Mouse (Mus musculus): ENCODE data around the gene Sirt3. TPM values are rescaled to one million over a fixed set of nuclear protein-coding genes. Genes with fewer than 3 reads are reported as not detected.

The Sirt3 gene
- polyA plus RNA-seq, 2 experiments: 14.0 to 14.7 TPM

DNA sequence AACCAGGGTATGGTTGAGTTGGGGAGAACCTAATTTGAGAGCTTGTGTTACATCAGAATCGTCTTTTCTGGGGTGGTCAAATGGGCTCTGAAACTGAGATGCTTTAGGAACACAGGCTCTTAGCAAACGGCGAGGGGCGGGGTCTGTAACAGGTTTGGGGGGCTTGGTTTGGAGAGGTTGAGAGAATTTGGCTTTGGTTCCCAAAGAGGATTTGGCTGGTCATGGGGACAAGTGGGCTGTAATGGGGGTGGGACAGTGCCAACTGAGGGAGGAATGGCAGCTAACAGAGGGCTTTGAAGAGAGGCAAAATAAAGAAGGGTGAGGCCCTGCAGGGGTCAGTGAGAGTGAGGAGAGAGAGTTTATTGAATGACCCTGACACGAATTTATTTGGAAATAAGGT lies 42.6 kb downstream of the Sirt3 start:
- WGBS (ENCODE audit: insufficient replicate concordance): 53% methylated on average over 5 of the region's 5 CpGs
- no peaks in the 10 kb centered on the region for H3K36me3 ChIP-seq (replicated peaks; ENCODE audit: control insufficient read depth, insufficient read depth, low read depth)
- no peak overlapping the region for H3K4me2 ChIP-seq (ENCODE audit: low read depth)
- no peak overlapping the region for H3K27ac ChIP-seq
- no peaks in the 10 kb centered on the region; the same call in 1 of the 2 replicates for H3K27me3 ChIP-seq (ENCODE audit: control insufficient read depth, insufficient read depth, low read length)
- no peak for DNase-seq (ENCODE audit: low read depth in 3 of 3, low spot score in 3 of 3)
- no peaks in the 10 kb centered on the region for H3K9me3 ChIP-seq (ENCODE audit: control insufficient read depth, low read length)
- no peak for ATAC-seq (ENCODE audit: insufficient read depth)
- H3K9ac ChIP-seq (replicated peaks): no peak overlapping the region
- H3K4me1 ChIP-seq (replicated peaks; ENCODE audit: control insufficient read depth in 2 of 2, insufficient read depth in 2 of 2, low read length in 1 of 2): peaks cover 0 to 3% of the 10 kb centered on the region in 2 experiments; a peak in 1 of 4 replicates
- TF ChIP-seq CTCF (IDR thresholded peaks at IDR 0.05; ENCODE audit: low read depth) (no peak), EP300 (IDR thresholded peaks at IDR 0.05; ENCODE audit: low read depth) (no peak)
- H3K4me3 ChIP-seq (ENCODE audit: insufficient read depth in 1 of 2, low read depth in 2 of 2, low read length in 2 of 2): no peak overlapping the region

DNA sequence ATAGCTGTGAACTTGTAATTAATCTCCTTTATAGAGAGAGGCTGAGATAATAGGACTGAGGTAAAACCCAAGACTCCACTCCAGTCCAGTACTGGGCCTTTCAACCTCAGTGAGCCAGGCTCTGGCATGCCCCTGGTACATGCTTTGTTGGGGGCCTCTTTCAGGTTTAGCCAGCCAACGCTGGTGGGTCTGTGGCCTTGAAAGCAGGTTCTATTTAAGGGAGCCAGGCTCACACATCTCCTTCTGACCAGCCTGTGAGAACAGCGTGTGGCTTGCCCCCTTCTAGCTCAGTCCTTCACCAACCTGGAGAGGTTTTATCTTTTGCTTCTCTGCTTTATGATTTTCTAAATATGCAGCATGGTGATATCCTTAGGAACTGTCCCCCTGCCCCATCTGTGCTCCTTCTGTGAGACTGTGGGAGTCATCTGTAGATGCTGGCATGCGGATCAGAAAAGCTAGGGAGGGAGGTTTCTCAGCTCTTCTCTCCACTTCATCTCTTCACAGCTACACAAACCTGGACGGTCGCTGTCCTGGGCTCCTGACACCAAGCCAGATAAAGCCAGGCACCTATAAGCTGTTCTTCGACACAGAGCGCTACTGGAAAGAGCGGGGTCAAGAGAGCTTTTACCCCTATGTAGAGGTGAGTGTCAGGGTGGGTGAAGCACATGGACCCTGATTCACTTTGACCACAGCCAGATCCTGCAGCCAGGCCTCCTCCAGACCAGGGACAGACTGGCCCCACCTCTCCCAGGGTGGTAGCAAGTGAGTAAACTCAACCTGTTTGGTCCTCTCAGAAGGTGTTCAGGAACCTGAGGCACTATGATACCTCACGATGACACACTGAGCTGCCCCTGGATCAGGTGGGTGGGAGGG lies 45.6 kb downstream of the Sirt3 start:
- TF ChIP-seq CTCF (IDR thresholded peaks at IDR 0.05; ENCODE audit: low read depth): no peak
- no peak for TF ChIP-seq EP300 (IDR thresholded peaks at IDR 0.05; ENCODE audit: low read depth)
- H3K4me2 ChIP-seq (ENCODE audit: low read depth): no peak overlapping the region
- H3K27ac ChIP-seq: no peak overlapping the region
- DNase-seq (ENCODE audit: low read depth in 3 of 3, low spot score in 3 of 3): no peak
- peaks cover 0 to 3% of the 10 kb centered on the region in 2 experiments; a peak in 1 of 4 replicates for H3K4me1 ChIP-seq (replicated peaks; ENCODE audit: control insufficient read depth in 2 of 2, insufficient read depth in 2 of 2, low read length in 1 of 2)
- H3K36me3 ChIP-seq (replicated peaks; ENCODE audit: control insufficient read depth, insufficient read depth, low read depth): no peaks in the 10 kb centered on the region
- no peaks in the 10 kb centered on the region for H3K9me3 ChIP-seq (ENCODE audit: control insufficient read depth, low read length)
- no peaks in the 10 kb centered on the region; the same call in 1 of the 2 replicates for H3K27me3 ChIP-seq (ENCODE audit: control insufficient read depth, insufficient read depth, low read length)
- H3K9ac ChIP-seq (replicated peaks): no peak overlapping the region
- 59% methylated on average over 9 of the region's 9 CpGs for whole genome bisulfite sequencing (ENCODE audit: insufficient replicate concordance)
- no peak for ATAC-seq (ENCODE audit: insufficient read depth)
- H3K4me3 ChIP-seq (ENCODE audit: insufficient read depth in 1 of 2, low read depth in 2 of 2, low read length in 2 of 2): no peak overlapping the region

DNA sequence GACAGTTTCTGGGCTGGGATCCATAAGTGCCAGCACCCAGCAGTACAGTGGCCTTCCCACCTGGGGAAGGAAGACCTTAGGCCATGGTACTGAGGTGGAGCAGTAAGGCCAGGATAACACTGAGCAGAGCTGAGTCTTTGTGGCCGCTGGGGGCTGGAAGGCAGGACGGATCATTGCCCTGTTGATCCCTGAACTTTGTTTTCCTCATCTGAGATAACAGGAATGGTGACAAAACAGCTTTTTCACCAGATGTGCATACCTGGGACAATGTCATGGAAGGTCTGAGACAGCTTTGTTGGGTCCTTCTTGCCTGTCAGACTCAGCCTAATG lies 46.4 kb downstream of the Sirt3 start:
- ATAC-seq (ENCODE audit: insufficient read depth): peak; percentile 45; the same call in 1 of the 2 replicates
- Histone ChIP-seq H3K36me3 (replicated peaks; ENCODE audit: control insufficient read depth, insufficient read depth, low read depth) (no peaks in the 10 kb centered on the region), H3K9ac (replicated peaks) (no peak overlapping the region), H3K27ac (no peak overlapping the region), H3K9me3 (ENCODE audit: control insufficient read depth, low read length) (no peaks in the 10 kb centered on the region), H3K27me3 (ENCODE audit: control insufficient read depth, insufficient read depth, low read length) (no peaks in the 10 kb centered on the region; the same call in 1 of the 2 replicates), H3K4me1 (replicated peaks; ENCODE audit: control insufficient read depth in 2 of 2, insufficient read depth in 2 of 2, low read length in 1 of 2) (peaks cover 0 to 3% of the 10 kb centered on the region in 2 experiments; a peak in 1 of 4 replicates), H3K4me2 (ENCODE audit: low read depth) (peak overlapping the region; percentile 32), H3K4me3 (ENCODE audit: insufficient read depth in 1 of 2, low read depth in 2 of 2, low read length in 2 of 2) (no peak overlapping the region; a peak in 1 of 4 replicates)
- WGBS (ENCODE audit: insufficient replicate concordance): 59% methylated on average over 2 of the region's 2 CpGs
- no peak for DNase-seq (ENCODE audit: low read depth in 3 of 3, low spot score in 3 of 3)
- TF ChIP-seq EP300 (IDR thresholded peaks at IDR 0.05; ENCODE audit: low read depth) (no peak), CTCF (IDR thresholded peaks at IDR 0.05; ENCODE audit: low read depth) (no peak)

DNA sequence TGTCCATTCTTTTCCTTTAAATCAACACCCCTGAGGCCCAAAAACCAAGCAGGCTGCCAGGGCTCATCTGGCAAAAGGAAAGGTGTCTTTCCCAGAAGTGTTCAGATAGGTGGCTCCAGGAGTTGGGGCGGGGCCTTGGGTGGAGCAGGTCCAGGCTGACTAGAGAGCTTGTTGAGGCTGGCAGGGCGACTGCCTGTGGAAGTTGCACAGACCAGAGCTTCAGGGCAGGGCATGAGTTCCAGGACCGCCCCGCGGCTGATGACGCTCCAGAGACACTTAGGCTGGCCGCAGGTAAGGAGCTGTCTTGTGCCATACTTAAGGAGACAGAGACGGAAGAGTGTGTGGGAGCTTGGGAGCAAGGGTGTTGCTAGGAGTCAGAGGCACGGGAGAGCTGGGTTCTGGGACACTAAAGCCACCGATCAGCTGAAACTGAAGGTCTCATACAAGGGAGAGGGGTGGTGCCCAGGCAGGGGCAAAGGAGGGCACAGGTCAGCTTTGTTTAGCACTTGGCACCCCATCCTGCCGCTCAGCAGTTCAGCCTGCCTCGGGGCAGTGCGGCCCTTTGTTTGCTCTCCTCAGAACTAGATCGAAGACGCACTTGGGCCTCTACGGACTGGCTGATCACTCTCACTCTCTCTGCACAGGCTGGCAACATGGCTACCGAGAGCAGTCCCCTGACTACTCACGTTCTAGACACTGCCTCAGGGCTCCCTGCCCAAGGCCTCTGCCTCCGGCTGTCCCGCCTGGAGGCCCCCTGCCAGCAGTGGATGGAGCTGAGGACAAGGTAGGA lies 46.9 kb downstream of the Sirt3 start, which contains the start of gene Urah:
Gene Urah (plus strand): TSS at position 51 of the 790 bp plus-strand sequence.
- Histone ChIP-seq H3K27me3 (ENCODE audit: control insufficient read depth, insufficient read depth, low read length) (no peaks in the 10 kb centered on the region; the same call in 1 of the 2 replicates), H3K4me2 (ENCODE audit: low read depth) (peak within 1 kb of the TSS; percentile 32), H3K4me3 (ENCODE audit: insufficient read depth in 1 of 2, low read depth in 2 of 2, low read length in 2 of 2) (peak within 1 kb of the TSS in 1 of 2 experiments; percentile 5; a peak in 1 of 4 replicates), H3K9me3 (ENCODE audit: control insufficient read depth, low read length) (no peaks in the 10 kb centered on the region), H3K27ac (no peak within 1 kb of the TSS), H3K4me1 (replicated peaks; ENCODE audit: control insufficient read depth in 2 of 2, insufficient read depth in 2 of 2, low read length in 1 of 2) (peaks cover 0 to 3% of the 10 kb centered on the region in 2 experiments; a peak in 1 of 4 replicates), H3K9ac (replicated peaks) (no peak within 1 kb of the TSS), H3K36me3 (replicated peaks; ENCODE audit: control insufficient read depth, insufficient read depth, low read depth) (no peaks in the 10 kb centered on the region)
- ATAC-seq (ENCODE audit: insufficient read depth) (peak; percentile 31; the same call in 1 of the 2 replicates), DNase-seq (ENCODE audit: low read depth in 3 of 3, low spot score in 3 of 3) (no peak)
- WGBS (ENCODE audit: insufficient replicate concordance): 45% methylated on average over 20 of the region's 20 CpGs
- TF ChIP-seq EP300 (IDR thresholded peaks at IDR 0.05; ENCODE audit: low read depth): no peak
- no peak for TF ChIP-seq CTCF (IDR thresholded peaks at IDR 0.05; ENCODE audit: low read depth)
